Mouse (Mus musculus): ENCODE measurements around the gene Luc7l3. TPM values are rescaled to one million over a fixed set of nuclear protein-coding genes. Genes with fewer than 3 reads are reported as not detected.
A peak's percentile ranks its signal among the peaks of the same experiment; 100 is the strongest.

The Luc7l3 gene
- polyA plus RNA-seq, 1 experiment from 2014 or later, result 74.6 TPM

GRCm38 (mm10) chr11:94351094-94351493 is 29.3 kb upstream of the Luc7l3 start:
- H3K36me3 ChIP-seq (ENCODE audit: control insufficient read depth, insufficient read depth, low read length), result no peaks in the 10 kb centered on the region
- no peak for ATAC-seq
- no peak overlapping the region for H3K4me3 ChIP-seq (ENCODE audit: low read length)
- no peak overlapping the region for H3K9ac ChIP-seq (ENCODE audit: low read depth, low read length)
- no peak overlapping the region for H3K27ac ChIP-seq (ENCODE audit: low read length)
- H3K4me1 ChIP-seq (ENCODE audit: control insufficient read depth, insufficient read depth, low read length), result peaks cover 9% of the 10 kb centered on the region; the same call in 1 of the 2 replicates
- no peaks in the 10 kb centered on the region for H3K9me3 ChIP-seq (ENCODE audit: control insufficient read depth, low read length)
- H3K27me3 ChIP-seq (replicated peaks; ENCODE audit: control insufficient read depth, insufficient read depth, low read length), result no peaks in the 10 kb centered on the region
- no peak overlapping the region for H3K4me2 ChIP-seq (ENCODE audit: low read depth, low read length)
- 20% methylated on average over 3 of the region's 3 CpGs for WGBS

- 68% methylated on average over 1 of the region's 1 CpGs for WGBS
- Histone ChIP-seq H3K9me3 (ENCODE audit: control insufficient read depth, low read length) (no peaks in the 10 kb centered on the region), H3K27ac (ENCODE audit: low read length) (no peak overlapping the region), H3K4me3 (ENCODE audit: low read length) (no peak overlapping the region), H3K9ac (ENCODE audit: low read depth, low read length) (no peak overlapping the region), H3K4me1 (ENCODE audit: control insufficient read depth, insufficient read depth, low read length) (peaks cover 10% of the 10 kb centered on the region; the same call in 1 of the 2 replicates), H3K36me3 (ENCODE audit: control insufficient read depth, insufficient read depth, low read length) (no peaks in the 10 kb centered on the region), H3K4me2 (ENCODE audit: low read depth, low read length) (no peak overlapping the region), H3K27me3 (replicated peaks; ENCODE audit: control insufficient read depth, insufficient read depth, low read length) (no peaks in the 10 kb centered on the region)
- ATAC-seq, result no peak
Measured at GRCm38 (mm10) chr11:94350337-94350736, 28.5 kb upstream of the Luc7l3 start.

- Histone ChIP-seq H3K27ac (ENCODE audit: low read length) (no peak overlapping the region), H3K36me3 (ENCODE audit: control insufficient read depth, insufficient read depth, low read length) (no peaks in the 10 kb centered on the region), H3K9me3 (ENCODE audit: control insufficient read depth, low read length) (no peaks in the 10 kb centered on the region), H3K9ac (ENCODE audit: low read depth, low read length) (no peak overlapping the region), H3K27me3 (replicated peaks; ENCODE audit: control insufficient read depth, insufficient read depth, low read length) (no peaks in the 10 kb centered on the region), H3K4me2 (ENCODE audit: low read depth, low read length) (no peak overlapping the region), H3K4me1 (ENCODE audit: control insufficient read depth, insufficient read depth, low read length) (peaks cover 10% of the 10 kb centered on the region; the same call in 1 of the 2 replicates), H3K4me3 (ENCODE audit: low read length) (no peak overlapping the region)
- ATAC-seq, result no peak
- WGBS, result 77% methylated on average over 2 of the region's 2 CpGs
Measured at GRCm38 (mm10) chr11:94349839-94350238, 28.1 kb upstream of the Luc7l3 start.

- Histone ChIP-seq H3K9me3 (ENCODE audit: control insufficient read depth, low read length) (no peaks in the 10 kb centered on the region), H3K9ac (ENCODE audit: low read depth, low read length) (no peak overlapping the region), H3K4me1 (ENCODE audit: control insufficient read depth, insufficient read depth, low read length) (peaks cover 12% of the 10 kb centered on the region; the same call in 1 of the 2 replicates), H3K4me2 (ENCODE audit: low read depth, low read length) (no peak overlapping the region), H3K27ac (ENCODE audit: low read length) (no peak overlapping the region; the same call in 1 of the 2 replicates), H3K4me3 (ENCODE audit: low read length) (no peak overlapping the region), H3K36me3 (ENCODE audit: control insufficient read depth, insufficient read depth, low read length) (no peaks in the 10 kb centered on the region), H3K27me3 (replicated peaks; ENCODE audit: control insufficient read depth, insufficient read depth, low read length) (no peaks in the 10 kb centered on the region)
- no peak for ATAC-seq
- 67% methylated on average over 7 of the region's 7 CpGs for WGBS
Measured at GRCm38 (mm10) chr11:94347063-94347575, 25.3 kb upstream of the Luc7l3 start.

- ATAC-seq, result peak; percentile 74
- peaks cover 15% of the 10 kb centered on the region; the same call in 1 of the 2 replicates for H3K4me1 ChIP-seq (ENCODE audit: control insufficient read depth, insufficient read depth, low read length)
- no peaks in the 10 kb centered on the region for H3K27me3 ChIP-seq (replicated peaks; ENCODE audit: control insufficient read depth, insufficient read depth, low read length)
- H3K9me3 ChIP-seq (ENCODE audit: control insufficient read depth, low read length), result no peaks in the 10 kb centered on the region
- no peak overlapping the region for H3K9ac ChIP-seq (ENCODE audit: low read depth, low read length)
- no peaks in the 10 kb centered on the region for H3K36me3 ChIP-seq (ENCODE audit: control insufficient read depth, insufficient read depth, low read length)
- 34% methylated on average over 3 of the region's 3 CpGs for WGBS
- no peak overlapping the region; the same call in 1 of the 2 replicates for H3K27ac ChIP-seq (ENCODE audit: low read length)
- no peak overlapping the region for H3K4me3 ChIP-seq (ENCODE audit: low read length)
- H3K4me2 ChIP-seq (ENCODE audit: low read depth, low read length), result no peak overlapping the region
Measured at GRCm38 (mm10) chr11:94346611-94347010, 24.8 kb upstream of the Luc7l3 start.

- Histone ChIP-seq H3K9me3 (ENCODE audit: control insufficient read depth, low read length) (no peaks in the 10 kb centered on the region), H3K9ac (ENCODE audit: low read depth, low read length) (no peak overlapping the region), H3K27ac (ENCODE audit: low read length) (no peak overlapping the region), H3K4me1 (ENCODE audit: control insufficient read depth, insufficient read depth, low read length) (peaks cover 15% of the 10 kb centered on the region; the same call in 1 of the 2 replicates), H3K36me3 (ENCODE audit: control insufficient read depth, insufficient read depth, low read length) (no peaks in the 10 kb centered on the region), H3K27me3 (replicated peaks; ENCODE audit: control insufficient read depth, insufficient read depth, low read length) (no peaks in the 10 kb centered on the region), H3K4me2 (ENCODE audit: low read depth, low read length) (no peak overlapping the region), H3K4me3 (ENCODE audit: low read length) (no peak overlapping the region)
- WGBS, result 75% methylated on average over 10 of the region's 10 CpGs
- ATAC-seq, result no peak
Measured at GRCm38 (mm10) chr11:94345926-94346325, 24.1 kb upstream of the Luc7l3 start.

GRCm38 (mm10) chr11:94344470-94344869 is 22.7 kb upstream of the Luc7l3 start:
- Histone ChIP-seq H3K9ac (ENCODE audit: low read depth, low read length) (no peak overlapping the region), H3K36me3 (ENCODE audit: control insufficient read depth, insufficient read depth, low read length) (peaks cover 5% of the 10 kb centered on the region), H3K9me3 (ENCODE audit: control insufficient read depth, low read length) (no peaks in the 10 kb centered on the region), H3K4me3 (ENCODE audit: low read length) (no peak overlapping the region), H3K27ac (ENCODE audit: low read length) (no peak overlapping the region), H3K27me3 (replicated peaks; ENCODE audit: control insufficient read depth, insufficient read depth, low read length) (no peaks in the 10 kb centered on the region), H3K4me1 (ENCODE audit: control insufficient read depth, insufficient read depth, low read length) (peaks cover 15% of the 10 kb centered on the region; the same call in 1 of the 2 replicates), H3K4me2 (ENCODE audit: low read depth, low read length) (no peak overlapping the region)
- no peak for ATAC-seq
- 69% methylated on average over 1 of the region's 1 CpGs for WGBS

- peaks cover 8% of the 10 kb centered on the region for H3K36me3 ChIP-seq (ENCODE audit: control insufficient read depth, insufficient read depth, low read length)
- ATAC-seq, result no peak
- peaks cover 15% of the 10 kb centered on the region; the same call in 1 of the 2 replicates for H3K4me1 ChIP-seq (ENCODE audit: control insufficient read depth, insufficient read depth, low read length)
- no peak overlapping the region for H3K4me2 ChIP-seq (ENCODE audit: low read depth, low read length)
- H3K27ac ChIP-seq (ENCODE audit: low read length), result no peak overlapping the region
- H3K4me3 ChIP-seq (ENCODE audit: low read length), result no peak overlapping the region
- H3K9ac ChIP-seq (ENCODE audit: low read depth, low read length), result no peak overlapping the region
- H3K27me3 ChIP-seq (replicated peaks; ENCODE audit: control insufficient read depth, insufficient read depth, low read length), result no peaks in the 10 kb centered on the region
- H3K9me3 ChIP-seq (ENCODE audit: control insufficient read depth, low read length), result no peaks in the 10 kb centered on the region
- 55% methylated on average over 5 of the region's 5 CpGs for WGBS
Measured at GRCm38 (mm10) chr11:94343955-94344358, 22.2 kb upstream of the Luc7l3 start.

GRCm38 (mm10) chr11:94342114-94342905 is 20.5 kb upstream of the Luc7l3 start:
- no peak for ATAC-seq
- 30% methylated on average over 13 of the region's 13 CpGs for WGBS
- no peaks in the 10 kb centered on the region for H3K9me3 ChIP-seq (ENCODE audit: control insufficient read depth, low read length)
- H3K9ac ChIP-seq (ENCODE audit: low read depth, low read length), result no peak overlapping the region
- H3K4me1 ChIP-seq (ENCODE audit: control insufficient read depth, insufficient read depth, low read length), result peaks cover 15% of the 10 kb centered on the region; the same call in 1 of the 2 replicates
- H3K36me3 ChIP-seq (ENCODE audit: control insufficient read depth, insufficient read depth, low read length), result peaks cover 12% of the 10 kb centered on the region
- peak overlapping the region; percentile 42; the same call in 1 of the 2 replicates for H3K27ac ChIP-seq (ENCODE audit: low read length)
- no peaks in the 10 kb centered on the region for H3K27me3 ChIP-seq (replicated peaks; ENCODE audit: control insufficient read depth, insufficient read depth, low read length)
- H3K4me3 ChIP-seq (ENCODE audit: low read length), result no peak overlapping the region
- H3K4me2 ChIP-seq (ENCODE audit: low read depth, low read length), result no peak overlapping the region
